Mouse (Mus musculus): ENCODE results near the gene Arid4b.
"Not testable (repeated sequence)": the region's sequence is repeated elsewhere in the genome, so short reads cannot be mapped to it uniquely, and the experiment has no call there.

GRCm38 (mm10) chr13:14021417-14021816, 41.6 kb upstream of the Arid4b start:
- TF ChIP-seq CTCF (IDR thresholded peaks at IDR 0.05; ENCODE audit: control insufficient read depth, insufficient read depth, insufficient read length); USF1 (IDR thresholded peaks at IDR 0.05; ENCODE audit: low read depth); CEBPB (IDR thresholded peaks at IDR 0.05; ENCODE audit: low read depth); MAX (IDR thresholded peaks at IDR 0.05); MYOD1 (IDR thresholded peaks at IDR 0.05; ENCODE audit: control insufficient read depth, insufficient read length, low read depth); MYOG (IDR thresholded peaks at IDR 0.05; ENCODE audit: control insufficient read depth, extremely low read depth, insufficient read length): not testable (repeated sequence)
